In the genomic region with DNA sequence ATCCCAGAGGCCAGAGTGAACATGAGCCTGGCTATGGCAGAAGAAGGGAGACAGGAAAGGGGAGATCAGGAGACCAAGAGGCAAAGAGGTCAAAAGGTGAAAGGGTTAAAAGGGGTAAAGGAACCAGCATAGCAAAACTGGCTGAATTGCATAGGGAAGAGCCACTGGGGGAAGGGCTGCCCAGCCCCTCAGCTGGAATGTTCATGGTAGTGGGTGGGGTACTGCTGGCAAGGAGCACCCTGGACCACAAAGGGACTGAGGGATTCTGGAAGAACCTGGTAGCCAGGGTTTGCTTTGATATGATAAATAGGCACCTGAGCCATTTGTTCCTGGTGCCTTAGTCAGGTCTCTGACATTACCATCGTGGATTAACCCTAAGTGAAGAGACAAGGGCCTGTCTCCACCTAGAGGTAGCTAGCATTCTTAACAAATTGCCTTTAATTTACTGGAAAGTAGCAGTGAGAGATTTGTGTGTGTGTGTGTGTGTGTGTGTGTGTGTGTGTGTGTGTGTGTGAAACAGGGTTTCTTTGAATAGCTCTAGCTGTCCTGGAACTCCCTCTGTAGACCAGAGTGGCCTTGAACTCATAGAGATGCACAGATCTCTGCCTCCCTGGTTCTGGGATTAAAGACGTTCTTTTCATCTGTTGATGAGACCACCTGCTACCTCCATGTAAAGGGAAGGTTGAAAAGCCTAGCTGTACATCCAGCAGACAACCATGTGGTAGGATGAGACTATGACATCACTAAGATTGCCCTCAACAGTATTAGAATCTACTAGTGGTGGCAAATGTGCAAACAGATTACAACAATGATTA, we compare ENCODE assay signal across 11 mouse cellular contexts. TPM values are rescaled to one million over a fixed set of nuclear protein-coding genes. Genes with fewer than 3 reads are reported as not detected.
DNase-seq lines count a peak whose midpoint lies in the region; ATAC-seq and TF ChIP-seq lines count a peak whose summit lies in the region.
"Had no signal": no experiment of that assay in that cellular context is flagged by ENCODE, and none has a peak within 500 bp of the region (broad histone marks: within the 10 kb centered on the region; RNA-seq: fewer than 3 reads in every experiment).

No protein-coding gene starts in this region.

- TF ChIP-seq POLR2A in limb, embryonic 14.5 days (IDR thresholded peaks at IDR 0.05; ENCODE audit: borderline replicate concordance, extremely low read depth, insufficient read depth, insufficient read length): no peak

- no peak for ATAC-seq in limb, embryonic 14.5 days (ENCODE audit: low FRiP score, low read depth)
- peak; percentile 44 for ATAC-seq in megakaryocyte, adult 5-6 weeks (ENCODE audit: poor library complexity, severe bottlenecking)

- H3K36me3 ChIP-seq in limb, embryonic 14.5 days (ENCODE audit: control insufficient read depth, insufficient read depth, low read length): no peaks in the 10 kb centered on the region
- H3K36me3 ChIP-seq in limb, embryonic 10.5 days: no peaks in the 10 kb centered on the region
- H3K36me3 ChIP-seq in E14TG2a.4 (ENCODE audit: insufficient read depth, low read length): no peaks in the 10 kb centered on the region
- H3K36me3 ChIP-seq: embryonic facial prominence, embryonic 15.5 days; liver, embryonic 13.5 days had no signal

- 22% methylated on average over 2 of the region's 2 CpGs for whole genome bisulfite sequencing in limb, embryonic 14.5 days
- WGBS in limb, embryonic 10.5 days: 32% methylated on average over 2 of the region's 2 CpGs

- H3K9ac ChIP-seq in limb, embryonic 14.5 days (ENCODE audit: low read depth, low read length, severe bottlenecking): no peak overlapping the region
- H3K9ac ChIP-seq: embryonic facial prominence, embryonic 15.5 days; liver, embryonic 13.5 days had no signal

- no peak overlapping the region for H3K4me3 ChIP-seq in limb, embryonic 14.5 days (replicated peaks; ENCODE audit: low read length)
- no peak overlapping the region for H3K4me3 ChIP-seq in limb, embryonic 10.5 days
- H3K4me3 ChIP-seq in E14TG2a.4 (replicated peaks; ENCODE audit: low read length): peak overlapping the region; percentile 72
- H3K4me3 ChIP-seq: embryonic facial prominence, embryonic 15.5 days; liver, embryonic 13.5 days had no signal

- no peaks in the 10 kb centered on the region for H3K4me1 ChIP-seq in limb, embryonic 14.5 days (ENCODE audit: control insufficient read depth, insufficient read depth, low read length)
- H3K4me1 ChIP-seq in limb, embryonic 10.5 days: peaks cover 8% of the 10 kb centered on the region
- H3K4me1 ChIP-seq in E14TG2a.4 (replicated peaks; ENCODE audit: low read depth, low read length): peaks cover 83% of the 10 kb centered on the region

- H3K4me2 ChIP-seq in limb, embryonic 14.5 days (replicated peaks; ENCODE audit: low read depth, low read length, severe bottlenecking): no peak overlapping the region
- H3K4me2 ChIP-seq: embryonic facial prominence, embryonic 15.5 days; liver, embryonic 13.5 days had no signal

- peak; percentile 23 for DNase-seq in limb, embryonic 14.5 days (ENCODE audit: low spot score)
- DNase-seq in limb, embryonic 10.5 days (ENCODE audit: low spot score): no peak
- peak; percentile 87 for DNase-seq in WW6 (ENCODE audit: low read depth, low spot score)
- no peak for DNase-seq in cerebellum, adult 9-11 months
- DNase-seq in spleen, postnatal 36 days (ENCODE audit: low spot score in 2 of 2): no peak
- DNase-seq: kidney, postnatal 36 days; liver, embryonic 13.5 days; right cerebral cortex, postnatal 25 days had no signal

- 0 out of 2 replicates have a peak, but pooled peaks have one; percentile 2 for TF ChIP-seq CTCF in E14TG2a.4 (conservative IDR thresholded peaks at IDR 0.05; ENCODE audit: low read length)

- no peaks in the 10 kb centered on the region for H3K9me3 ChIP-seq in limb, embryonic 14.5 days (ENCODE audit: control insufficient read depth, low read length)
- H3K9me3 ChIP-seq in limb, embryonic 10.5 days (replicated peaks): no peaks in the 10 kb centered on the region
- H3K9me3 ChIP-seq in E14TG2a.4 (ENCODE audit: low read length): no peaks in the 10 kb centered on the region
- H3K9me3 ChIP-seq: embryonic facial prominence, embryonic 15.5 days; liver, embryonic 13.5 days had no signal

- no peak overlapping the region for H3K27ac ChIP-seq in limb, embryonic 14.5 days (replicated peaks; ENCODE audit: low read depth, low read length)
- H3K27ac ChIP-seq in limb, embryonic 10.5 days: no peak overlapping the region
- H3K27ac ChIP-seq: embryonic facial prominence, embryonic 15.5 days; liver, embryonic 13.5 days had no signal

- no peaks in the 10 kb centered on the region for H3K27me3 ChIP-seq in limb, embryonic 14.5 days (ENCODE audit: control insufficient read depth, insufficient read depth, low read length)
- no peaks in the 10 kb centered on the region for H3K27me3 ChIP-seq in limb, embryonic 10.5 days (ENCODE audit: low read depth, poor library complexity, severe bottlenecking)
- H3K27me3 ChIP-seq in E14TG2a.4 (ENCODE audit: insufficient read depth, low read length): no peaks in the 10 kb centered on the region
- H3K27me3 ChIP-seq: embryonic facial prominence, embryonic 15.5 days; liver, embryonic 13.5 days had no signal

RNA-seq across cellular contexts. Expression of gene Dse, which starts 26.6 kb away (rescaled TPM):
- polyA plus RNA-seq in limb, embryonic 14.5 days (2012; rRNA removed): 30.8 and 38.8 TPM in 2 replicates
- polyA plus RNA-seq in limb, embryonic 14.5 days (2014; fragmentation: Nextera tagmentation; extraction: Ambion mirVana): 49.8 and 50.6 TPM in 2 replicates
- 26.7 and 35.2 TPM in 2 replicates for polyA plus RNA-seq in limb, embryonic 10.5 days (2016; fragmentation: Nextera tagmentation; extraction: Ambion mirVana)
- total RNA-seq in megakaryocyte, adult 5-6 weeks (2015): 21.7 and 26.5 TPM in 2 replicates
- 28.5 and 32.6 TPM in 2 replicates for total RNA-seq in megakaryocyte, adult 5-6 weeks (2017)

RNA-seq across cellular contexts. Expression of gene Tspyl1, which starts 47.9 kb away (rescaled TPM):
- 39.6 and 40.7 TPM in 2 replicates for polyA plus RNA-seq in limb, embryonic 14.5 days (2012; rRNA removed)
- polyA plus RNA-seq in limb, embryonic 14.5 days (2014; fragmentation: Nextera tagmentation; extraction: Ambion mirVana): 44.4 and 51.5 TPM in 2 replicates
- polyA plus RNA-seq in limb, embryonic 10.5 days (2016; fragmentation: Nextera tagmentation; extraction: Ambion mirVana): 57.7 and 69.3 TPM in 2 replicates
- total RNA-seq in megakaryocyte, adult 5-6 weeks (2015): 46.6 and 50.1 TPM in 2 replicates
- 52.3 and 60.5 TPM in 2 replicates for total RNA-seq in megakaryocyte, adult 5-6 weeks (2017)

Comparison
In these comparisons a context has a peak if more than half of its experiments do, and no peak if none do; other contexts are left out.
1. DNase-seq: peak in limb, embryonic 14.5 days (single experiment) and WW6 (single experiment); none in limb, embryonic 10.5 days (single experiment), cerebellum, adult 9-11 months (single experiment) and spleen, postnatal 36 days (0 of 2).